Mouse (Mus musculus): ENCODE data around the gene Miga2.

Gene Miga2

GRCm38 (mm10) chr2:30419112-30419511 is 55.1 kb downstream of the Miga2 start:
- DNase-seq (ENCODE audit: low spot score): no peak

- DNase-seq (ENCODE audit: low spot score): no peak
These were observed 57.4 kb downstream of the Miga2 start for GRCm38 (mm10) chr2:30421432-30421831.

- DNase-seq (ENCODE audit: low spot score): no peak
These were observed 65.1 kb downstream of the Miga2 start for GRCm38 (mm10) chr2:30429156-30429555.

Measured in urinary bladder, postnatal 10 days (tissue).